Mouse (Mus musculus): ENCODE results near the gene Scn5a.

GRCm38 (mm10) chr9:119474717-119475611 is 103.9 kb downstream of the Scn5a start:
- TF ChIP-seq MAFK (IDR thresholded peaks at IDR 0.05; ENCODE audit: insufficient read depth, low read depth, low read length): no peak
- no peak for TF ChIP-seq ZC3H11A (IDR thresholded peaks at IDR 0.05; ENCODE audit: borderline replicate concordance, low read depth, low read length)
- no peak for TF ChIP-seq CHD2 (IDR thresholded peaks at IDR 0.05; ENCODE audit: low read depth, low read length)
- TF ChIP-seq HCFC1 (IDR thresholded peaks at IDR 0.05; ENCODE audit: borderline replicate concordance, insufficient read depth, low read length): no peak
- no peak for TF ChIP-seq ZNF384 (IDR thresholded peaks at IDR 0.05; ENCODE audit: low read depth, low read length)
